Mouse (Mus musculus) yolk sac, embryonic 10.5 days (tissue): ENCODE data around the gene Tubg2.

ENCODE experiments used
- DNase-seq: peaks from one replicate; pipeline ENCODE4 v3.0.0-alpha.2; 2017; ENCODE audit warnings: low spot score

Tubg2 gene

GRCm38 (mm10) chr11:101194643-101195042, 38.9 kb downstream of the Tubg2 start:
- no peak for DNase-seq

GRCm38 (mm10) chr11:101195101-101195500, 39.4 kb downstream of the Tubg2 start:
- DNase-seq: no peak

- DNase-seq: no peak
Measured at GRCm38 (mm10) chr11:101195571-101195970, 39.9 kb downstream of the Tubg2 start.

DNA sequence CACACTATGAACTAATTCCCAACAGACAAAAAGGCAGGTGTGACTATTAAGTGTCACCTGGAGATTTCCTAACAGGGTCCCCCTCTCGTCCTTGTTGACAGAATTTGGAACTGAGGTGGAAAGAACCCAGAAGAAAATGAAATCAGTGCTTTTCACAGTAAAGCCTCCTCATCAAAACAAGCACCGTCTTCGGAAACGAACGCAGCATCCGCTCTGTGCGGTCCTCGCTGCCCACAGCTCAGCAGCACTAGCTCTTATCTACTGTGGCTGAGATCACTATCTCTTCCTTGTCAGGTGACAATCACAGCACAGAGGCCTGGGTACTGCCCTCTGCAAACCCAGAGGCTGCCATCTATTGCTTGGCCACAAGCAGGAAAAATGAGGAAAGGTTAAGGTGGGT, 40.5 kb downstream of the Tubg2 start:
- DNase-seq: no peak

- DNase-seq: no peak
Measured at GRCm38 (mm10) chr11:101199555-101199954, 43.8 kb downstream of the Tubg2 start.

GRCm38 (mm10) chr11:101200986-101201385, 45.3 kb downstream of the Tubg2 start:
- no peak for DNase-seq
